Mouse (Mus musculus): ENCODE measurements around the gene Mrps26. TPM values are rescaled to one million over a fixed set of nuclear protein-coding genes. Genes with fewer than 3 reads are reported as not detected.

Gene Mrps26
- polyA plus RNA-seq, 1 experiment from 2014 or later, result 77.0 TPM

- Histone ChIP-seq H3K27ac (no peak overlapping the region), H3K36me3 (no peaks in the 10 kb centered on the region), H3K27me3 (peaks cover 72% of the 10 kb centered on the region), H3K4me3 (no peak overlapping the region), H3K4me2 (replicated peaks) (peak overlapping the region; percentile 52), H3K9me3 (no peaks in the 10 kb centered on the region), H3K4me1 (peaks cover 16% of the 10 kb centered on the region; the same call in 1 of the 2 replicates), H3K9ac (no peak overlapping the region)
- ATAC-seq (ENCODE audit: insufficient number of reproducible peaks, insufficient read depth, low FRiP score, low TSS enrichment), result no peak
- WGBS, result 3% methylated on average over 9 of the region's 9 CpGs
Measured at GRCm38 (mm10) chr2:130577021-130577420, 13.5 kb downstream of the Mrps26 start.

GRCm38 (mm10) chr2:130577632-130578031 is 14.1 kb downstream of the Mrps26 start:
- WGBS, result 7% methylated on average over 12 of the region's 12 CpGs
- ATAC-seq (ENCODE audit: insufficient number of reproducible peaks, insufficient read depth, low FRiP score, low TSS enrichment), result no peak
- no peaks in the 10 kb centered on the region for H3K9me3 ChIP-seq
- H3K4me1 ChIP-seq, result peaks cover 16% of the 10 kb centered on the region; the same call in 1 of the 2 replicates
- no peak overlapping the region for H3K27ac ChIP-seq
- no peak overlapping the region for H3K4me3 ChIP-seq
- 0 out of 2 replicates have a peak overlapping the region, but pooled peaks have one; percentile 8 for H3K4me2 ChIP-seq (replicated peaks)
- H3K36me3 ChIP-seq, result no peaks in the 10 kb centered on the region
- H3K27me3 ChIP-seq, result peaks cover 78% of the 10 kb centered on the region
- H3K9ac ChIP-seq, result no peak overlapping the region

GRCm38 (mm10) chr2:130578148-130578547 is 14.6 kb downstream of the Mrps26 start:
- Histone ChIP-seq H3K9ac (no peak overlapping the region), H3K27me3 (peaks cover 82% of the 10 kb centered on the region), H3K4me1 (peaks cover 16% of the 10 kb centered on the region; the same call in 1 of the 2 replicates), H3K4me3 (no peak overlapping the region), H3K4me2 (replicated peaks) (no peak overlapping the region), H3K27ac (no peak overlapping the region), H3K9me3 (no peaks in the 10 kb centered on the region), H3K36me3 (no peaks in the 10 kb centered on the region)
- no peak for ATAC-seq (ENCODE audit: insufficient number of reproducible peaks, insufficient read depth, low FRiP score, low TSS enrichment)
- 8% methylated on average over 11 of the region's 11 CpGs for WGBS

- no peaks in the 10 kb centered on the region for H3K9me3 ChIP-seq
- no peak for ATAC-seq (ENCODE audit: insufficient number of reproducible peaks, insufficient read depth, low FRiP score, low TSS enrichment)
- no peaks in the 10 kb centered on the region for H3K36me3 ChIP-seq
- H3K27ac ChIP-seq, result no peak overlapping the region
- peaks cover 82% of the 10 kb centered on the region for H3K27me3 ChIP-seq
- 6% methylated on average over 8 of the region's 8 CpGs for WGBS
- no peak overlapping the region for H3K4me2 ChIP-seq (replicated peaks)
- peaks cover 16% of the 10 kb centered on the region; the same call in 1 of the 2 replicates for H3K4me1 ChIP-seq
- no peak overlapping the region for H3K9ac ChIP-seq
- 0 out of 2 replicates have a peak overlapping the region, but pooled peaks have one; percentile 33 for H3K4me3 ChIP-seq
Measured at GRCm38 (mm10) chr2:130579791-130580190, 16.2 kb downstream of the Mrps26 start.

- no peak overlapping the region for H3K27ac ChIP-seq
- no peak for ATAC-seq (ENCODE audit: insufficient number of reproducible peaks, insufficient read depth, low FRiP score, low TSS enrichment)
- peaks cover 16% of the 10 kb centered on the region; the same call in 1 of the 2 replicates for H3K4me1 ChIP-seq
- H3K4me2 ChIP-seq (replicated peaks), result peak overlapping the region; percentile 53
- H3K4me3 ChIP-seq, result peak overlapping the region; percentile 33
- no peaks in the 10 kb centered on the region for H3K36me3 ChIP-seq
- peak overlapping the region; percentile 20; the same call in 1 of the 2 replicates for H3K9ac ChIP-seq
- 4% methylated on average over 16 of the region's 16 CpGs for WGBS
- H3K9me3 ChIP-seq, result no peaks in the 10 kb centered on the region
- peaks cover 68% of the 10 kb centered on the region for H3K27me3 ChIP-seq
Measured at GRCm38 (mm10) chr2:130581201-130581600, 17.7 kb downstream of the Mrps26 start.

- Histone ChIP-seq H3K27me3 (peaks cover 55% of the 10 kb centered on the region), H3K4me3 (no peak within 1 kb of the TSS), H3K9me3 (no peaks in the 10 kb centered on the region), H3K4me1 (peaks cover 12% of the 10 kb centered on the region; the same call in 1 of the 2 replicates), H3K36me3 (no peaks in the 10 kb centered on the region), H3K9ac (no peak within 1 kb of the TSS), H3K27ac (no peak within 1 kb of the TSS), H3K4me2 (replicated peaks) (no peak within 1 kb of the TSS)
- WGBS, result 28% methylated on average over 10 of the region's 10 CpGs
- ATAC-seq (ENCODE audit: insufficient number of reproducible peaks, insufficient read depth, low FRiP score, low TSS enrichment), result no peak
Measured at GRCm38 (mm10) chr2:130582552-130582951, 19.0 kb downstream of the Mrps26 start, which contains the start of gene Avp. TSS of gene Avp (minus strand) at chr2:130582554.

GRCm38 (mm10) chr2:130583902-130584560 is 20.5 kb downstream of the Mrps26 start:
- ATAC-seq (ENCODE audit: insufficient number of reproducible peaks, insufficient read depth, low FRiP score, low TSS enrichment), result no peak
- WGBS, result 81% methylated on average over 10 of the region's 10 CpGs
- Histone ChIP-seq H3K4me3 (no peak overlapping the region), H3K9ac (no peak overlapping the region), H3K36me3 (no peaks in the 10 kb centered on the region), H3K4me2 (replicated peaks) (no peak overlapping the region), H3K27me3 (peaks cover 41% of the 10 kb centered on the region), H3K9me3 (no peaks in the 10 kb centered on the region), H3K27ac (no peak overlapping the region), H3K4me1 (peaks cover 9% of the 10 kb centered on the region; the same call in 1 of the 2 replicates)

- H3K36me3 ChIP-seq, result peaks cover 11% of the 10 kb centered on the region
- H3K4me2 ChIP-seq (replicated peaks), result no peak overlapping the region
- H3K4me3 ChIP-seq, result no peak overlapping the region
- no peaks in the 10 kb centered on the region for H3K4me1 ChIP-seq
- peaks cover 21% of the 10 kb centered on the region for H3K27me3 ChIP-seq
- H3K9ac ChIP-seq, result no peak overlapping the region
- ATAC-seq (ENCODE audit: insufficient number of reproducible peaks, insufficient read depth, low FRiP score, low TSS enrichment), result no peak
- no peak overlapping the region for H3K27ac ChIP-seq
- 87% methylated on average over 6 of the region's 6 CpGs for WGBS
- H3K9me3 ChIP-seq, result no peaks in the 10 kb centered on the region
Measured at GRCm38 (mm10) chr2:130586016-130586415, 22.5 kb downstream of the Mrps26 start.

GRCm38 (mm10) chr2:130588373-130588772 is 24.8 kb downstream of the Mrps26 start:
- ATAC-seq (ENCODE audit: insufficient number of reproducible peaks, insufficient read depth, low FRiP score, low TSS enrichment), result no peak
- no peak overlapping the region for H3K27ac ChIP-seq
- H3K4me3 ChIP-seq, result no peak overlapping the region
- H3K4me2 ChIP-seq (replicated peaks), result no peak overlapping the region
- WGBS, result 88% methylated on average over 2 of the region's 2 CpGs
- no peak overlapping the region for H3K9ac ChIP-seq
- H3K36me3 ChIP-seq, result peaks cover 21% of the 10 kb centered on the region
- H3K4me1 ChIP-seq, result no peaks in the 10 kb centered on the region
- H3K27me3 ChIP-seq, result no peaks in the 10 kb centered on the region
- H3K9me3 ChIP-seq, result no peaks in the 10 kb centered on the region

- Histone ChIP-seq H3K4me2 (replicated peaks) (no peak overlapping the region), H3K4me3 (no peak overlapping the region), H3K36me3 (peaks cover 24% of the 10 kb centered on the region), H3K27me3 (no peaks in the 10 kb centered on the region), H3K27ac (no peak overlapping the region), H3K9me3 (no peaks in the 10 kb centered on the region), H3K4me1 (no peaks in the 10 kb centered on the region), H3K9ac (no peak overlapping the region)
- 73% methylated on average over 4 of the region's 4 CpGs for WGBS
- ATAC-seq (ENCODE audit: insufficient number of reproducible peaks, insufficient read depth, low FRiP score, low TSS enrichment), result no peak
Measured at GRCm38 (mm10) chr2:130589157-130589556, 25.6 kb downstream of the Mrps26 start.

GRCm38 (mm10) chr2:130589761-130590160 is 26.2 kb downstream of the Mrps26 start:
- Histone ChIP-seq H3K4me2 (replicated peaks) (no peak overlapping the region), H3K27ac (no peak overlapping the region), H3K4me1 (no peaks in the 10 kb centered on the region), H3K9me3 (no peaks in the 10 kb centered on the region), H3K27me3 (no peaks in the 10 kb centered on the region), H3K9ac (no peak overlapping the region), H3K36me3 (peaks cover 29% of the 10 kb centered on the region), H3K4me3 (no peak overlapping the region)
- no peak for ATAC-seq (ENCODE audit: insufficient number of reproducible peaks, insufficient read depth, low FRiP score, low TSS enrichment)
- WGBS, result 93% methylated on average over 2 of the region's 2 CpGs

- no peaks in the 10 kb centered on the region for H3K9me3 ChIP-seq
- no peak overlapping the region for H3K27ac ChIP-seq
- H3K4me3 ChIP-seq, result no peak overlapping the region
- peaks cover 40% of the 10 kb centered on the region for H3K36me3 ChIP-seq
- no peak overlapping the region for H3K9ac ChIP-seq
- no peaks in the 10 kb centered on the region for H3K4me1 ChIP-seq
- no peak for ATAC-seq (ENCODE audit: insufficient number of reproducible peaks, insufficient read depth, low FRiP score, low TSS enrichment)
- H3K27me3 ChIP-seq, result no peaks in the 10 kb centered on the region
- H3K4me2 ChIP-seq (replicated peaks), result no peak overlapping the region
- WGBS, result 91% methylated on average over 2 of the region's 2 CpGs
Measured at GRCm38 (mm10) chr2:130591016-130591415, 27.5 kb downstream of the Mrps26 start.
